Mouse (Mus musculus) stomach, embryonic 16.5 days (tissue): Measurements from ENCODE around the gene Spg20. TPM values are rescaled to one million over a fixed set of nuclear protein-coding genes. Genes with fewer than 3 reads are reported as not detected.

Source experiments
- ATAC-seq: fragments of 200-750 bp; cut with Nextera tagmentation; 2 replicates; pipeline ENCODE4 v1.8.0; 2017; ENCODE audit warnings: moderate number of reproducible peaks, moderate TSS enrichment; ENCODE audit not compliant: insufficient read depth, low FRiP score
- H3K27ac ChIP-seq: fragments of 300-500 bp; sonication (generic); 2 replicates; pipeline ENCODE4 v1.5.1; 2014; ENCODE audit warnings: low read length
- H3K27me3 ChIP-seq: fragments of 300-500 bp; sonication (generic); 2 replicates; pipeline ENCODE4 v1.6.1; 2014; ENCODE audit warnings: low read length, control low read depth, mixed read lengths; ENCODE audit not compliant: control insufficient read depth, insufficient read depth
- H3K36me3 ChIP-seq: fragments of 300-500 bp; sonication (generic); 2 replicates; pipeline ENCODE4 v1.6.1; 2014; ENCODE audit warnings: low read length; ENCODE audit not compliant: control insufficient read depth, insufficient read depth
- H3K4me1 ChIP-seq: fragments of 300-500 bp; sonication (generic); 2 replicates; pipeline ENCODE4 v1.6.1; 2014; ENCODE audit warnings: low read length, control low read depth, mixed read lengths; ENCODE audit not compliant: control insufficient read depth, insufficient read depth
- H3K4me2 ChIP-seq: fragments of 300-500 bp; sonication (generic); 2 replicates; pipeline ENCODE4 v1.6.1; 2014; ENCODE audit warnings: low read depth, low read length, mixed read lengths
- H3K4me3 ChIP-seq: fragments of 300-500 bp; sonication (generic); replicated peaks from 2 replicates; pipeline ENCODE4 v1.5.1; 2014; ENCODE audit warnings: mild to moderate bottlenecking, low read length
- H3K9ac ChIP-seq: fragments of 300-500 bp; sonication (generic); 2 replicates; pipeline ENCODE4 v1.6.1; 2014; ENCODE audit warnings: low read length
- H3K9me3 ChIP-seq: fragments of 300-500 bp; sonication (generic); replicated peaks from 2 replicates; pipeline ENCODE4 v1.6.1; 2016; ENCODE audit warnings: low read length, control low read depth; ENCODE audit not compliant: control insufficient read depth
- WGBS: fragments of 180-500 bp; shearing (Covaris S2); extraction: QIAGEN DNeasy Blood & Tissue Kit; methylation state at CpG from one replicate; pipeline ENCODE4 v1.1.7; 2014; 5-methylcytosine and 5-hydroxymethylcytosine counted together
- polyA plus RNA-seq: library from polyadenylated mRNA; unstranded; fragments of >200 nt; fragmentation: Nextera tagmentation; extraction: Ambion mirVana; gene quantifications from 2 replicates; pipeline ENCODE4 v1.2.1, GENCODE M21; 2015

The Spg20 gene
- polyA plus RNA-seq, 1 experiment from 2014 or later, result 40.1 TPM

- H3K9ac ChIP-seq, result no peak overlapping the region
- no peak overlapping the region for H3K4me2 ChIP-seq
- H3K9me3 ChIP-seq, result no peaks in the 10 kb centered on the region
- no peak overlapping the region for H3K27ac ChIP-seq
- no peak overlapping the region for H3K4me3 ChIP-seq
- peaks cover 23% of the 10 kb centered on the region; the same call in 1 of the 2 replicates for H3K36me3 ChIP-seq
- 84% methylated on average over 4 of the region's 4 CpGs for WGBS
- no peak for ATAC-seq
- H3K4me1 ChIP-seq, result no peaks in the 10 kb centered on the region
- no peaks in the 10 kb centered on the region for H3K27me3 ChIP-seq
Observed at GRCm38 (mm10) chr3:55129181-55129692, 17.3 kb downstream of the Spg20 start.

DNA sequence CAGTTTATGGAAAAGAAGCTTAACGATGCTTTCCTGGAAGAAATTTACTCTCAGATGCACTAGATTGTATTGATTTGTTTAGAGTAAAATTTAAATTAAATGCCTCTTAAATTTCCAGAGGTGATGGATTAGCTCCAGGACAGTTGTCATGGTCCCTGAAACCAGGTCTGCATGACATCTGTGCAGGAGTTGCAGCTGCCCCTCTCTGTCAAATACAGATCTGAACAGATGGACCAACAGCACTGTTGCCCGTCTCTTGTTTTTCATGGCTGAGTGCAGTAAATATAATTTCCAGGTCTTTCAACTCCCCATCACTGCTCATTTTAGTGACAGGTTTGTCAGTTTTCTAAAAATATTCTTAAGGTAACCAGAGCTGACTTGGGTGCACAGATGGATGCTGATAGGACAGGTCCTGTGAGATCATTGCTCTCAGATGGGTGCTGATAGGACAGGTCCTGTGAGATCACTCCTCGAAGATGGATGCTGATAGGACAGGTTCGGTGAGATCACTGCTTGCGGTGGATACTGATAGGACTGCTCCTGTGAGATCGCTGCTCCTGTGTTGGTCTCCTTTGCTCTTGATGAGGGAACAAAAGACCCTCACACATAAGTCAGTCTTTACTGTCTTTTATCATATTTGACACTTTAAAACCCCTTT, 19.8 kb downstream of the Spg20 start:
- Histone ChIP-seq H3K4me2 (no peak overlapping the region), H3K9ac (no peak overlapping the region), H3K27me3 (no peaks in the 10 kb centered on the region), H3K36me3 (peaks cover 23% of the 10 kb centered on the region; the same call in 1 of the 2 replicates), H3K4me1 (no peaks in the 10 kb centered on the region), H3K4me3 (no peak overlapping the region), H3K27ac (no peak overlapping the region), H3K9me3 (no peaks in the 10 kb centered on the region)
- WGBS, result 91% methylated on average over 6 of the region's 6 CpGs
- ATAC-seq, result no peak

- no peak within 1 kb of the TSS for H3K4me3 ChIP-seq
- ATAC-seq, result no peak
- no peaks in the 10 kb centered on the region for H3K4me1 ChIP-seq
- H3K27me3 ChIP-seq, result no peaks in the 10 kb centered on the region
- no peak within 1 kb of the TSS for H3K27ac ChIP-seq
- H3K9me3 ChIP-seq, result no peaks in the 10 kb centered on the region
- peaks cover 28% of the 10 kb centered on the region for H3K36me3 ChIP-seq
- no peak within 1 kb of the TSS for H3K9ac ChIP-seq
- H3K4me2 ChIP-seq, result no peak within 1 kb of the TSS
Observed at GRCm38 (mm10) chr3:55137039-55137438, 25.1 kb downstream of the Spg20 start, which contains the start of gene Ccdc169. Gene Ccdc169, plus strand, starts transcription at chr3:55137339.

- Histone ChIP-seq H3K4me1 (no peaks in the 10 kb centered on the region), H3K4me2 (no peak overlapping the region), H3K9ac (no peak overlapping the region), H3K4me3 (no peak overlapping the region), H3K27ac (no peak overlapping the region), H3K27me3 (no peaks in the 10 kb centered on the region), H3K9me3 (no peaks in the 10 kb centered on the region), H3K36me3 (peaks cover 19% of the 10 kb centered on the region)
- WGBS, result 96% methylated on average over 12 of the region's 12 CpGs
- no peak for ATAC-seq
Observed at GRCm38 (mm10) chr3:55139837-55140236, 27.9 kb downstream of the Spg20 start.

DNA sequence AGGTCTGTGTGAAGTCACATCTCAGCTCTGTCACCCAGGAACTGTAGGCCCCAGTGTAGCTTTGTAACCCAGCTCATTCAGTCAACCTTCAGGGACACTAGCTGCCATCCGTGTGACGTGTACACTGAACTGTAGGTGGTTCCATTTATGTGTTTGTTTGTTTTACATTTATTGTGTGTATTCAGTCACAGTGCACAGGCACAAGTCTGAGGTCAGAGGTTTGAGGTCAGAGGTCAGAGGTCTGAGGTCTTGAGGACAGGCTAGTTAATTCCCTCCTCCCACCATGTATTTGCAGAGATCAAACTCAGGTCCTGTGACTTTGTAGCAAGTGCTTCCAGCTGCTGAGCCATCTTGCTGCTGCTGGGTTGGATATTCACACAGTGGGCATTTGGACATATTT, 29.5 kb downstream of the Spg20 start:
- no peaks in the 10 kb centered on the region for H3K27me3 ChIP-seq
- 79% methylated on average over 2 of the region's 2 CpGs for WGBS
- ATAC-seq, result no peak
- H3K9ac ChIP-seq, result no peak overlapping the region
- no peak overlapping the region for H3K27ac ChIP-seq
- H3K4me1 ChIP-seq, result no peaks in the 10 kb centered on the region
- peaks cover 8% of the 10 kb centered on the region for H3K36me3 ChIP-seq
- no peaks in the 10 kb centered on the region for H3K9me3 ChIP-seq
- H3K4me3 ChIP-seq, result no peak overlapping the region
- H3K4me2 ChIP-seq, result no peak overlapping the region

DNA sequence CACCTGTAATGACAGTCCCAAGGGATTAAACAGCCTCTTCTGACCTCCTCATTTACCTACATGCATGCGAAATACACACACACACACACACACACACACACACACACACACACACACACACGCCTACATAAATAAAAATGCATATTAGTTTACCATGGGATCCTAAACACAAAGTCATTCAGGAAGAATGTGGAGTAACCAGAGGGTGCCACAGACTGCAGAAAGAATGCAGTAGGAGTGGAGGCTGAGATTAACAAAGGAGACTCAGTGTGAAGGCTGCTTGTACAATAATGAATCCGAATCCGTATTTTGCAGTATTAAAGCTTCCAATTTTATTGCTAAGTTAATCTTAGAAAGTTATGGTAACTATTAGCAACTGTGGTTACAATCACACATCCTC, 33.0 kb downstream of the Spg20 start:
- no peaks in the 10 kb centered on the region for H3K27me3 ChIP-seq
- H3K36me3 ChIP-seq, result no peaks in the 10 kb centered on the region
- H3K4me2 ChIP-seq, result no peak overlapping the region
- WGBS, result 75% methylated on average over 4 of the region's 4 CpGs
- H3K27ac ChIP-seq, result no peak overlapping the region
- no peaks in the 10 kb centered on the region for H3K9me3 ChIP-seq
- no peak for ATAC-seq
- H3K4me3 ChIP-seq, result no peak overlapping the region
- H3K4me1 ChIP-seq, result no peaks in the 10 kb centered on the region
- no peak overlapping the region for H3K9ac ChIP-seq

- ATAC-seq, result no peak
- Histone ChIP-seq H3K4me2 (no peak overlapping the region), H3K9ac (no peak overlapping the region), H3K9me3 (no peaks in the 10 kb centered on the region), H3K4me1 (no peaks in the 10 kb centered on the region), H3K36me3 (no peaks in the 10 kb centered on the region), H3K4me3 (no peak overlapping the region), H3K27me3 (no peaks in the 10 kb centered on the region), H3K27ac (no peak overlapping the region)
- 79% methylated on average over 6 of the region's 6 CpGs for WGBS
Observed at GRCm38 (mm10) chr3:55146441-55146840, 34.5 kb downstream of the Spg20 start.

- H3K36me3 ChIP-seq, result no peaks in the 10 kb centered on the region
- ATAC-seq, result no peak
- no peaks in the 10 kb centered on the region for H3K9me3 ChIP-seq
- H3K9ac ChIP-seq, result no peak overlapping the region
- H3K4me2 ChIP-seq, result no peak overlapping the region
- WGBS, result 91% methylated on average over 2 of the region's 2 CpGs
- no peaks in the 10 kb centered on the region for H3K27me3 ChIP-seq
- no peak overlapping the region for H3K27ac ChIP-seq
- no peak overlapping the region for H3K4me3 ChIP-seq
- H3K4me1 ChIP-seq, result no peaks in the 10 kb centered on the region
Observed at GRCm38 (mm10) chr3:55147156-55147555, 35.2 kb downstream of the Spg20 start.

DNA sequence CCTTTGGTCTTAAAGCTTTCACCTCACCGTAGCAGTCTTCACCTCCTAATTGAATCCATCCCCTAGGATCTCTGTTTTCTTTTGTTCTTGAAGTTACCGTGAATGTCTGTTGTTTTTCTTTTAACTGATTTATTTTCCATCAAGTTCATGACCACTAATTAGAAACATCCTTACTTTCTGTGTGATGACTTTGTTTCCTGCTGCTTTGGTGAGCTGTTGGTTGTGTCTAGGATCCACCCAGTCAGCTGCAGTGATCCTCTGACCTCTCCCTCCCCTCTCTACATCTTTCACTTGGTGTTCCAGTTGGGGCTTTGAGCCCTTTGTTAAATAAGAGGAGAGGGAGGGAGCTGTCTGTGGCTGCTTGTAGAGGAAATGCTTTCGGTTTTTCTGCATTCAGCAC, 36.2 kb downstream of the Spg20 start:
- Histone ChIP-seq H3K36me3 (no peaks in the 10 kb centered on the region), H3K27ac (no peak overlapping the region), H3K4me2 (no peak overlapping the region), H3K4me1 (no peaks in the 10 kb centered on the region), H3K27me3 (no peaks in the 10 kb centered on the region), H3K9ac (no peak overlapping the region), H3K9me3 (no peaks in the 10 kb centered on the region), H3K4me3 (no peak overlapping the region)
- WGBS, result 40% methylated on average over 3 of the region's 3 CpGs
- ATAC-seq, result no peak
